Mouse (Mus musculus): ENCODE data around the gene Dcdc2a. TPM values are rescaled to one million over a fixed set of nuclear protein-coding genes. Genes with fewer than 3 reads are reported as not detected.

The Dcdc2a gene
- polyA plus RNA-seq, 1 experiment from 2014 or later, result 3.9 TPM

- Histone ChIP-seq H3K9me3 (replicated peaks; ENCODE audit: control insufficient read depth, low read length, poor library complexity, severe bottlenecking) (no peaks in the 10 kb centered on the region), H3K4me1 (ENCODE audit: control insufficient read depth, insufficient read depth, low read length) (peaks cover under 1% of the 10 kb centered on the region; the same call in 1 of the 2 replicates), H3K27ac (ENCODE audit: low read length) (no peak overlapping the region), H3K36me3 (ENCODE audit: control insufficient read depth, insufficient read depth, low read length) (no peaks in the 10 kb centered on the region), H3K4me3 (ENCODE audit: low read depth, low read length) (no peak overlapping the region), H3K27me3 (ENCODE audit: control insufficient read depth, insufficient read depth, low read depth, low read length) (no peaks in the 10 kb centered on the region), H3K4me2 (ENCODE audit: low read length) (no peak overlapping the region), H3K9ac (ENCODE audit: low read depth, low read length) (no peak overlapping the region)
- 94% methylated on average over 3 of the region's 3 CpGs for WGBS
- no peak for ATAC-seq
Observed at GRCm38 (mm10) chr13:25162594-25162993, 106.8 kb downstream of the Dcdc2a start.

DNA sequence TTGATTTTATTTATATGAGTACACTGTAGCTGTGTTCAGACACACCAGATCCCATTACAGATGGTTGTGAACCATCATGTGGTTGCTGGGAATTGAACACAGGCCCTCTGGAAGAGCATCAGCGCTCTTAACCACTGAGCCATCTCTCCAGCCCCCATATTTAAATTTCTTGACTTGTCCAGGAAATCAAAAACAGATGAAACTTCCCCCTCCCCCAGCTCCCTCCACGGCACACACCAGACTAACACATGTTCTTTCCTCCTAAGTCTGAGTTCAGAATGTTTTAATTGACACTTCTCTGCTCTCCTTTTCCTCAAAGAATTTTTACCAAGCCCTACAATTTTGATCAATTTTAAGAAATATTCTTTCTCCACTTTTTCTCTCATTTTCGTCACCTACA is 113.1 kb downstream of the Dcdc2a start:
- H3K4me2 ChIP-seq (ENCODE audit: low read length), result no peak overlapping the region
- no peak overlapping the region for H3K27ac ChIP-seq (ENCODE audit: low read length)
- no peaks in the 10 kb centered on the region for H3K36me3 ChIP-seq (ENCODE audit: control insufficient read depth, insufficient read depth, low read length)
- no peak overlapping the region for H3K4me3 ChIP-seq (ENCODE audit: low read depth, low read length)
- H3K9ac ChIP-seq (ENCODE audit: low read depth, low read length), result no peak overlapping the region
- no peaks in the 10 kb centered on the region for H3K9me3 ChIP-seq (replicated peaks; ENCODE audit: control insufficient read depth, low read length, poor library complexity, severe bottlenecking)
- 83% methylated on average over 3 of the region's 3 CpGs for WGBS
- peaks cover 2% of the 10 kb centered on the region; the same call in 1 of the 2 replicates for H3K4me1 ChIP-seq (ENCODE audit: control insufficient read depth, insufficient read depth, low read length)
- no peak for ATAC-seq
- H3K27me3 ChIP-seq (ENCODE audit: control insufficient read depth, insufficient read depth, low read depth, low read length), result no peaks in the 10 kb centered on the region

DNA sequence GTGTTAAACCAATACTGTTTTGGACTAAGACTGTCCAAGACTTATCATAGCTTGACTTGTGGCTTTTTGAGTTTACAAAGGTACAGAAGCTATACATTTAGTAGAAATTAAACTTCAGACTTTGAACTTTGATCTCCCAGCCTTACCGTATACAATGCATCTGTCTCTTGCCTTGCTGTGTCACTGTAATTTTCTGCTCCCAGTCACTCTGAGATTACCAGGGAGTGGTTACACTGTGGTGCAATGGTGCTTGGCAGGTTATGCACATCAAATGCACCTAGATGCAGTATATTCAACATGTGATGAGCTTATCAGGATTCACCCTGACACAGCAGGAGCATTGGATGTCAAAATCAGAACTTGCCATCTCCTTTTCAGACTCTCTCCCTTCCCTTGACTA is 122.0 kb downstream of the Dcdc2a start:
- Histone ChIP-seq H3K27me3 (ENCODE audit: control insufficient read depth, insufficient read depth, low read depth, low read length) (no peaks in the 10 kb centered on the region), H3K4me2 (ENCODE audit: low read length) (no peak overlapping the region), H3K4me3 (ENCODE audit: low read depth, low read length) (no peak overlapping the region), H3K36me3 (ENCODE audit: control insufficient read depth, insufficient read depth, low read length) (no peaks in the 10 kb centered on the region), H3K9ac (ENCODE audit: low read depth, low read length) (no peak overlapping the region), H3K27ac (ENCODE audit: low read length) (no peak overlapping the region), H3K9me3 (replicated peaks; ENCODE audit: control insufficient read depth, low read length, poor library complexity, severe bottlenecking) (no peaks in the 10 kb centered on the region), H3K4me1 (ENCODE audit: control insufficient read depth, insufficient read depth, low read length) (no peaks in the 10 kb centered on the region)
- no peak for ATAC-seq
- WGBS, result 91% methylated on average over 1 of the region's 1 CpGs

- WGBS, result 84% methylated on average over 4 of the region's 4 CpGs
- no peaks in the 10 kb centered on the region for H3K36me3 ChIP-seq (ENCODE audit: control insufficient read depth, insufficient read depth, low read length)
- H3K4me2 ChIP-seq (ENCODE audit: low read length), result no peak overlapping the region
- H3K9ac ChIP-seq (ENCODE audit: low read depth, low read length), result no peak overlapping the region
- H3K4me1 ChIP-seq (ENCODE audit: control insufficient read depth, insufficient read depth, low read length), result no peaks in the 10 kb centered on the region
- no peak overlapping the region for H3K4me3 ChIP-seq (ENCODE audit: low read depth, low read length)
- H3K27me3 ChIP-seq (ENCODE audit: control insufficient read depth, insufficient read depth, low read depth, low read length), result no peaks in the 10 kb centered on the region
- ATAC-seq, result no peak
- H3K9me3 ChIP-seq (replicated peaks; ENCODE audit: control insufficient read depth, low read length, poor library complexity, severe bottlenecking), result no peaks in the 10 kb centered on the region
- no peak overlapping the region for H3K27ac ChIP-seq (ENCODE audit: low read length)
Observed at GRCm38 (mm10) chr13:25178236-25179001, 122.6 kb downstream of the Dcdc2a start.

- Histone ChIP-seq H3K27me3 (ENCODE audit: control insufficient read depth, insufficient read depth, low read depth, low read length) (no peaks in the 10 kb centered on the region), H3K4me1 (ENCODE audit: control insufficient read depth, insufficient read depth, low read length) (peaks cover 12% of the 10 kb centered on the region), H3K4me3 (ENCODE audit: low read depth, low read length) (peak overlapping the region; percentile 11; the same call in 1 of the 2 replicates), H3K4me2 (ENCODE audit: low read length) (peak overlapping the region; percentile 49), H3K27ac (ENCODE audit: low read length) (peak overlapping the region; percentile 63), H3K9ac (ENCODE audit: low read depth, low read length) (peak overlapping the region; percentile 52; the same call in 1 of the 2 replicates), H3K36me3 (ENCODE audit: control insufficient read depth, insufficient read depth, low read length) (no peaks in the 10 kb centered on the region), H3K9me3 (replicated peaks; ENCODE audit: control insufficient read depth, low read length, poor library complexity, severe bottlenecking) (no peaks in the 10 kb centered on the region)
- peak; percentile 46 for ATAC-seq
- WGBS, result 12% methylated on average over 7 of the region's 7 CpGs
Observed at GRCm38 (mm10) chr13:25186436-25187325, 130.9 kb downstream of the Dcdc2a start.

- ATAC-seq, result peak; percentile 74
- 5% methylated on average over 6 of the region's 6 CpGs for WGBS
- peak overlapping the region; percentile 63 for H3K27ac ChIP-seq (ENCODE audit: low read length)
- no peaks in the 10 kb centered on the region for H3K27me3 ChIP-seq (ENCODE audit: control insufficient read depth, insufficient read depth, low read depth, low read length)
- peak overlapping the region; percentile 52 for H3K9ac ChIP-seq (ENCODE audit: low read depth, low read length)
- peak overlapping the region; percentile 49 for H3K4me2 ChIP-seq (ENCODE audit: low read length)
- no peaks in the 10 kb centered on the region for H3K9me3 ChIP-seq (replicated peaks; ENCODE audit: control insufficient read depth, low read length, poor library complexity, severe bottlenecking)
- peak overlapping the region; percentile 11; the same call in 1 of the 2 replicates for H3K4me3 ChIP-seq (ENCODE audit: low read depth, low read length)
- peaks cover 12% of the 10 kb centered on the region for H3K4me1 ChIP-seq (ENCODE audit: control insufficient read depth, insufficient read depth, low read length)
- H3K36me3 ChIP-seq (ENCODE audit: control insufficient read depth, insufficient read depth, low read length), result no peaks in the 10 kb centered on the region
Observed at GRCm38 (mm10) chr13:25187326-25187710, 131.5 kb downstream of the Dcdc2a start.

GRCm38 (mm10) chr13:25189419-25190144 is 133.8 kb downstream of the Dcdc2a start:
- H3K27ac ChIP-seq (ENCODE audit: low read length), result no peak overlapping the region
- WGBS, result 90% methylated on average over 11 of the region's 11 CpGs
- H3K4me1 ChIP-seq (ENCODE audit: control insufficient read depth, insufficient read depth, low read length), result peaks cover 15% of the 10 kb centered on the region
- H3K9me3 ChIP-seq (replicated peaks; ENCODE audit: control insufficient read depth, low read length, poor library complexity, severe bottlenecking), result no peaks in the 10 kb centered on the region
- ATAC-seq, result no peak
- no peak overlapping the region for H3K4me3 ChIP-seq (ENCODE audit: low read depth, low read length)
- H3K9ac ChIP-seq (ENCODE audit: low read depth, low read length), result no peak overlapping the region
- no peaks in the 10 kb centered on the region for H3K27me3 ChIP-seq (ENCODE audit: control insufficient read depth, insufficient read depth, low read depth, low read length)
- H3K36me3 ChIP-seq (ENCODE audit: control insufficient read depth, insufficient read depth, low read length), result no peaks in the 10 kb centered on the region
- H3K4me2 ChIP-seq (ENCODE audit: low read length), result no peak overlapping the region

DNA sequence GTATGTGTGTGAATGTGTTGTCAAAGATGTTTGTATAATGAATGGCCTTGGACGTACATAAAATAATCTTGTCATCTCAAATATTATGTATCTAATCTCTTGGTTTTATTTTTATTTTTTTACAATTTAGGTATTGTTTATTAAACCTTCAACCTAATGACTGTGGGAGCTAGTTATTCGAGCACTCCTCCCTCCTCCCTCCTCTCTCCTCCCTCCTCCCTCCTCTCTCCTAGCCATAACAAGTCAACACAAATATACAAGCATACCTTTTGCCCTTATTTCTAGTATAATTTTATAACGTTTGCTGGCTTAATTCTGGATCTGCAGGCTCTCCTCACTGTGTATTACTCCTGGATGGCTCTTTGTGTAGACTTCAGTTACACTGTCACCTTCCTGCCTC is 134.4 kb downstream of the Dcdc2a start:
- no peak for ATAC-seq
- WGBS, result 90% methylated on average over 3 of the region's 3 CpGs
- H3K4me2 ChIP-seq (ENCODE audit: low read length), result no peak overlapping the region

More for the DNA sequence above, 134.4 kb downstream of the Dcdc2a start:
- H3K4me3 ChIP-seq (ENCODE audit: low read depth, low read length), result no peak overlapping the region
- no peak overlapping the region for H3K9ac ChIP-seq (ENCODE audit: low read depth, low read length)
- no peaks in the 10 kb centered on the region for H3K9me3 ChIP-seq (replicated peaks; ENCODE audit: control insufficient read depth, low read length, poor library complexity, severe bottlenecking)
- H3K27ac ChIP-seq (ENCODE audit: low read length), result no peak overlapping the region
- no peaks in the 10 kb centered on the region for H3K36me3 ChIP-seq (ENCODE audit: control insufficient read depth, insufficient read depth, low read length)
- H3K27me3 ChIP-seq (ENCODE audit: control insufficient read depth, insufficient read depth, low read depth, low read length), result no peaks in the 10 kb centered on the region
- peaks cover 18% of the 10 kb centered on the region for H3K4me1 ChIP-seq (ENCODE audit: control insufficient read depth, insufficient read depth, low read length)

Data from midbrain, embryonic 16.5 days (tissue).